Mouse (Mus musculus) neutrophil, adult 5-6 weeks (primary cell): ENCODE results near the gene Rpl13a. TPM values are rescaled to one million over a fixed set of nuclear protein-coding genes. Genes with fewer than 3 reads are reported as not detected.
"Not testable (repeated sequence)": the region's sequence is repeated elsewhere in the genome, so short reads cannot be mapped to it uniquely, and the experiment has no call there.

Experiments
- ATAC-seq: fragments of 151-379, 151-347 bp; 2 replicates; pipeline ENCODE4 v1.8.0; 2017; ENCODE audit warnings: mild to moderate bottlenecking, moderate TSS enrichment; ENCODE audit not compliant: insufficient number of reproducible peaks, poor library complexity, low FRiP score, severe bottlenecking; ENCODE audit errors: extremely low read depth
- total RNA-seq: library from RNA; stranded (forward); fragments of 200-1000 nt; gene quantifications from 2 replicates; pipeline ENCODE4 v1.2.3, GENCODE M21; 2017

Rpl13a gene
- total RNA-seq, 1 experiment from 2014 or later, result 2,520 TPM

- no peak for ATAC-seq
These were observed 31.8 kb upstream of the Rpl13a start for GRCm38 (mm10) chr7:45160316-45160800.

- no peak for ATAC-seq
These were observed 30.4 kb upstream of the Rpl13a start for GRCm38 (mm10) chr7:45158991-45159390.

- ATAC-seq, result no peak
These were observed 28.9 kb upstream of the Rpl13a start for GRCm38 (mm10) chr7:45157459-45157858.

GRCm38 (mm10) chr7:45156206-45156605 is 27.6 kb upstream of the Rpl13a start:
- ATAC-seq, result no peak

GRCm38 (mm10) chr7:45155590-45155989 is 27.0 kb upstream of the Rpl13a start:
- ATAC-seq, result no peak

GRCm38 (mm10) chr7:45154993-45155514 is 26.5 kb upstream of the Rpl13a start:
- 0 out of 2 replicates have a peak, but pooled peaks have one; percentile 27 for ATAC-seq

- ATAC-seq, result peak; percentile 85
These were observed 25.8 kb upstream of the Rpl13a start, which contains the start of the genes Pih1d1 and Aldh16a1 for GRCm38 (mm10) chr7:45154096-45154992. Pih1d1 (plus strand) TSS chr7:45154303. Aldh16a1 (minus strand) TSS chr7:45154584.

GRCm38 (mm10) chr7:45153586-45153985 is 25.0 kb upstream of the Rpl13a start:
- no peak for ATAC-seq

- ATAC-seq, result not testable (repeated sequence)
These were observed 24.5 kb upstream of the Rpl13a start for GRCm38 (mm10) chr7:45153052-45153451.

- no peak for ATAC-seq
These were observed 22.7 kb upstream of the Rpl13a start for GRCm38 (mm10) chr7:45151303-45151702.

GRCm38 (mm10) chr7:45150321-45150720 is 21.8 kb upstream of the Rpl13a start:
- ATAC-seq, result no peak

GRCm38 (mm10) chr7:45149545-45149944 is 21.0 kb upstream of the Rpl13a start:
- no peak for ATAC-seq

GRCm38 (mm10) chr7:45148534-45149098 is 20.1 kb upstream of the Rpl13a start:
- ATAC-seq, result no peak

- no peak for ATAC-seq
These were observed 19.3 kb upstream of the Rpl13a start for GRCm38 (mm10) chr7:45147899-45148298.

- no peak for ATAC-seq
These were observed 18.7 kb upstream of the Rpl13a start for GRCm38 (mm10) chr7:45147267-45147666.

- ATAC-seq, result no peak
These were observed 16.9 kb upstream of the Rpl13a start for GRCm38 (mm10) chr7:45145460-45145859.

GRCm38 (mm10) chr7:45144368-45145174 is 16.0 kb upstream of the Rpl13a start:
- ATAC-seq, result no peak

- ATAC-seq, result no peak
These were observed 13.4 kb upstream of the Rpl13a start for GRCm38 (mm10) chr7:45141914-45142313.

GRCm38 (mm10) chr7:45141319-45141718 is 12.8 kb upstream of the Rpl13a start:
- no peak for ATAC-seq
